Mouse (Mus musculus) monocyte, adult 2 months (primary cell): Measurements from ENCODE around the gene Snx30.
"Not testable (repeated sequence)": the region's sequence is repeated elsewhere in the genome, so short reads cannot be mapped to it uniquely, and the experiment has no call there.

Experiments
- DNase-seq, 2 experiments: peaks; one replicate each; pipeline ENCODE4 v3.0.0; 2022; ENCODE audit warnings: low spot score in 2 of 2, low read depth in 1 of 2

The Snx30 gene

DNA sequence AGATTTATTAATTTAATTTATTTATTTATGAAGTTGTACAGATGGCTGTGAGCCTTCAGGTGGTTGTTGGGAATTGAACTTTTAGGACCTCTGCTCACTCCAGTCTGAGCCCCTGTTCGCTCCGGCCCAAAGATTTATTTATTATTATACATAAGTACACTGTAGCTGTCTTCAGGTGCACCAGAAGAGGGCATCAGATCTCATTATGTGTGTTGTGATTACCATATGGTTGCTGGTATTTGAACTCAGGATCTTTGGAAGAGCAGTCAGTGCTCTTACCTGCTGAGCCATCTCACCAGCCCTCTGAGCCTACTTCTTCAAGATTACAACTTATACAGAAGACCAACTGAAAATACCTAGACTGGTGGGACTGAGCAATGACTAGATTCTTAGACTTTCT is 12.0 kb upstream of the Snx30 start:
- not testable (repeated sequence) for DNase-seq

DNA sequence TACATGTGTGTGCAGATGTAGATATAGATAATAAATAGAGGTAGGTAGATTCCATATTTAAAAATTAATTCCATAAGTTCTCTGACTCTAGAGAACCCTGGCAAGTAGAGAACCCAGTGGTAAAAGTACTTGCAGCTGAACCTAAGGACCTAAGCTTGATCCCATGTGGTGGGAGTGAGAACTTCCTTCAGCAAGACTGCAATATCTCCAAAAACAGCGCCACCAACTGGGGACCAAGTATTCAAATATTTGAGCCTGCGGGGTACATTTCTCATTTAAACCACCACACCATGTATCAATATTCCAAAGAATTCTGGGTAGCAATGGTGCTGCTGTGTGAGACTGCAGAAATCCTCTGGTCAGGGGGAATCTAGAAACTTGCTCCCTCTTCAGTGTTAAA is 11.5 kb upstream of the Snx30 start:
- DNase-seq: no peak

- DNase-seq: no peak
These were observed 9.7 kb upstream of the Snx30 start for GRCm38 (mm10) chr4:59795788-59796455.

DNA sequence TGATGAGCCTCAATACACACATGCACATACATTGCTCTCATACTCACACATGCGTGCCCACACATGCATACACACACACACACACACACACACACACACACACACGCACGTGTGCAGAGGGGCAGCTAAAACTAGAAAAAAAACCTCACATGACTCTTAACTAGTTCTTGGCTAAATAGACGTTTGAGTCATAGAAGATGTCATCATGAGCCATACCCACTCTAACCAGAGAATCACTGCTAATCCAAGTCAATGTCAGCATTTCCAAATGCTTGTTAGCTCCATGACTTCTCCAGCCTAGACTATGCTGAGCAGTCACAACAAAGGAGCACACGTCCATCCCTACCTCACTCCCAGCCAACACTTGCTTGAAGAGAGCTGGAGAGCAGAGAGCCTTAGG is 5.5 kb upstream of the Snx30 start:
- DNase-seq: no peak

GRCm38 (mm10) chr4:59801489-59801888 is 4.2 kb upstream of the Snx30 start, which contains the start of gene Inip:
Inip (minus strand) TSS chr4:59801589.
- no peak for DNase-seq

- DNase-seq: no peak
These were observed 3.5 kb upstream of the Snx30 start for GRCm38 (mm10) chr4:59802107-59802506.

GRCm38 (mm10) chr4:59802792-59803191 is 2.8 kb upstream of the Snx30 start:
- DNase-seq: no peak

GRCm38 (mm10) chr4:59803358-59803757 is 2.3 kb upstream of the Snx30 start:
- DNase-seq: peak; percentile 56 to 60

GRCm38 (mm10) chr4:59804754-59805153 is 886 bp upstream of the Snx30 start:
- no peak for DNase-seq

DNA sequence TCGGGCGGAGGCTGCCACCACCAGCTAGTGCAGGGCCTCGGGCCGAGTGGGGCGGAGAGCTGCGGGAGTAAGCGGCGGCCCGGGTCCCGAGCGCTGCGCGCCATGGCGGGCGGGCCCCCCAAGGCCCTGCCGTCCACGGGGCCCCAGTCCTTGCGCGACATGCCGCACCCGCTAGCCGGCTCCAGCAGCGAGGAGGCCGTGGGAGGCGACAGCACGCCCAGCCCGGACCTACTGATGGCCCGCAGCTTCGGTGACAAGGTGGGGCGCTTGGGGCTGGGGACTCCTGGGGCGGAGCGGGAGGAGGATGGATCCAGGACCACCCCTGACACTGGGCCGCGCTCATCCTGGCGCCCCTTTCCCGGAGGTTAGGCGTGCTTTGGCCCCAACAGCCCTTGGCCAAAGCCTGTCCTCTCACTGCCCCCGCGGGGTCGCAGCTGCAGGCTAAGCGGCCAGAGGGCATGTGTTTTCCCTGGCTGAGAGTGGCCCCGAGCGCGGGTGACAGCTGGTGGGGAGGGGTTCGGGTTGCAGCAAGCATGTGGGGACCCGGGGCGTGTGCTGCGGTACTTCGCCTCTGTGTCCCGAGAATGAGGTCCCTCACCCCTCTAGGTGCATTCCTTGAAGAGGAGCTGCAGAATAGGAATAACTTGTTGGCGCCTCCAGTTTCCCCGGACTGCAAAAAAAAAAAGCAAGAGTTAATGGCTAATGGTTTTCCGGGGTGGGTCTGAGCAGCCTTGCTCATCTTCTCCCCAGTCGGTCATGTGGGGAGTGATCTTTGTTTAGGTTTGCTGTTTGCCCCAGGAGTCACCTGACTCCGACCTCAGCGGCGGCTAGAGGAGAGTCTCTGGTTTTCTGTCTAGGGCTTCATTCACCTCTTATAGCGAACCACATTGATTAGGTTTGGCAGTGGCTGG is 583 bp downstream of the Snx30 start:
- peak in 1 of 2 experiments; percentile 22 for DNase-seq

DNA sequence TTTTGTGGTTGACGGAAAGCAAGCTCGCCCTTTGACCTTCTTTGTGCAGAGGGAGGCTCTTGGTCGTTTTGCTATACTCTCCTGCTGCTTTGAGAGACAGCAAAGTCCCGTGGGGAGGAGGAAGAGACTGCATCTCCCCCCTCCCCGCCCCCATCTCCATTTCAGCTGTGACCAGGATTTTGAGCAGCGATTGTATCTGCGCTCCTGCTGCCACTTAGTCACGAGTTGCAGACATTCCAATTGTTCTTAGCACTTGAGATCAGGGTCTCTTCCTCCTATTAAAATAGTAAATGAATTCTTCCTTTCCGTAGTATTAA is 1.2 kb downstream of the Snx30 start:
- DNase-seq: no peak

DNA sequence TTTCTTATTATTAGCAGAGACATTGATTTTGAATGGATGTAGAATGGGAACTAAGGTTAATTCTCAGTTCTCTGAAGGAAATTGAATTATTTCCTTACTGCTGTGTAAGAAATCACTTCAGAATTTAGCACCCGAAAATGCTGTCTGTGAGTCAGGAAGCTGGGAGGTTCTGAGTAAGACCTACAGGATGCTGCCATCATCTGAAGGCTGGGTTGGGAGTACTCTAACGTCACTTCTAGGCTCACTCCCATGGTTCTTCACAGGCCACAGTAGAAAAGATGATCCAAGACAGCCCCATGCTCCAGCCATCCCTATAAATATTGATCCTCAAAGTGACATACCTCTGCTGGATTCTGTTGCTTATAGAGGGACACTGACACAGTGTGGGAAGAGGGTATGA is 1.9 kb downstream of the Snx30 start:
- DNase-seq: no peak

- DNase-seq: peak; percentile 48 to 54
These were observed 2.8 kb downstream of the Snx30 start for GRCm38 (mm10) chr4:59808396-59808795.

DNA sequence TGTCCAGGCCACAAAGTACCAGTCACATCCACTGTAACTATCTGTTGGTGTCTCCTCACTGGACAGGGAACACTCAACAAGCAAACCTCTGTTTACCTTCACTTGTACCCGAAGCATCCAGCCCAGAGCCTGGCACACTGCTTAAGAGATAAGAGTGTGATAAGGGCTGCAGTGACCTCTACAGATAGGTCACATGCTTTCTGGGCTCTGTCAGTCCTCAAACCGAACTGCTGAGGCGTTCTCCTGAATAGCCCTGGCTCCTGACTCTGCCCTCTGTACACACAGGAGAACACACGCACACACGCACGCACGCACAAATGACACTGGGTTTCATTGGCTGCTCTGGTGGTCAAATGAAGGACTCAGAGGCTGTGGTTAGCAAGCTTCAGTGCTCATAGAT is 8.5 kb downstream of the Snx30 start:
- DNase-seq: no peak

GRCm38 (mm10) chr4:59815121-59815810 is 9.6 kb downstream of the Snx30 start:
- no peak for DNase-seq

DNA sequence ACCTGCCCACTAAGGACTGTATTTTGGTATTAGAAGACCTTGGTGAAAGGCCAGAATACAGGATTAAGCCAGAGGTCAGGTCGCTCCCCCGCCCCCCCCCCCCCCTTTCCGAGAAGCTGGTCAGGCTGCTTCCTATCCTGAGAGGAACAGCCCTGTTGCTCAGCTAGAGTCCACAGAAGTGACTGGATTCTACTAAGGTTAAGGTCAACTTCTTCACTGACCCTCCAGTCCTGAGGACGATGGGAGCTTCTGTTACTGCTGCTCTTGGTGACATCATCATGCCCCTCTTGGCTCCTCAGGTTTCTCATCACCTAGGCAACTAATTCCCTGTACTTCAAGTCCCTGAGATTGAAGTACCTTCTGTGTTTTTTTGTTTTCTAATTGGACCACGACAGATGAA is 10.4 kb downstream of the Snx30 start:
- no peak for DNase-seq

DNA sequence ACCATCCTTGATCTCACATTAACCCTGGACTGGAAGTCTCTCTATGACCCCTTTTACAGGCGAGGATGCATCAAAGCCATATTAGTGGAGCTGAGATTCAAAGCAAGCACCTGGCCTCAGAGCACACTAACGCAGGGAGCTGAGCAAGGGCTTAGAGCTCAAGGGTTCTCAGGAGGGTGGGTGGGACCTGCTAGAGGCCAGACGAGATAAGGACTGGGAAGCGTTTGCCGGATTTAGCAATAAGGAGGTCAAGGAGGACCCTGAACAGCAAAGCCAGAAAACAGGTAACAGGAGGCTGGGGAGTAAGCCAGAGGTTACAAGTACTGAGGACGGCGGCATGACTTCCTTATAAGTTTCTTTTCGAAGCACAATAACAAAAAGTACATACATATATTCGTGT is 10.8 kb downstream of the Snx30 start:
- no peak for DNase-seq

GRCm38 (mm10) chr4:59817790-59818189 is 12.2 kb downstream of the Snx30 start:
- no peak for DNase-seq

GRCm38 (mm10) chr4:59818498-59818897 is 12.9 kb downstream of the Snx30 start:
- DNase-seq: no peak

- DNase-seq: no peak
These were observed 13.4 kb downstream of the Snx30 start for GRCm38 (mm10) chr4:59819054-59819472.

GRCm38 (mm10) chr4:59819477-59820022 is 13.9 kb downstream of the Snx30 start:
- DNase-seq: no peak

- DNase-seq: no peak
These were observed 15.9 kb downstream of the Snx30 start for GRCm38 (mm10) chr4:59821516-59821915.
